Mouse (Mus musculus): ENCODE results near the gene Frmd4b. TPM values are rescaled to one million over a fixed set of nuclear protein-coding genes. Genes with fewer than 3 reads are reported as not detected.

The Frmd4b gene
- polyA plus RNA-seq, 1 experiment, result 15.4 TPM

GRCm38 (mm10) chr6:97576565-97577346 is 40.6 kb downstream of the Frmd4b start:
- TF ChIP-seq POLR2A (IDR thresholded peaks at IDR 0.05; ENCODE audit: borderline replicate concordance, control insufficient read depth, low read depth, low read length) (no peak), CTCF (IDR thresholded peaks at IDR 0.05; ENCODE audit: control insufficient read depth, insufficient read depth, low read length) (no peak)
- Histone ChIP-seq H3K4me3 (replicated peaks; ENCODE audit: control insufficient read depth, low read depth, low read length) (no peak overlapping the region), H3K27ac (ENCODE audit: control insufficient read depth, insufficient read depth, low read depth, low read length, poor library complexity) (no peak overlapping the region), H3K4me1 (ENCODE audit: control insufficient read depth, insufficient read depth, low read length) (no peaks in the 10 kb centered on the region)
- WGBS, result 63% methylated on average over 7 of the region's 7 CpGs

GRCm38 (mm10) chr6:97576096-97576495 is 41.2 kb downstream of the Frmd4b start:
- TF ChIP-seq POLR2A (IDR thresholded peaks at IDR 0.05; ENCODE audit: borderline replicate concordance, control insufficient read depth, low read depth, low read length), result no peak
- no peak for TF ChIP-seq CTCF (IDR thresholded peaks at IDR 0.05; ENCODE audit: control insufficient read depth, insufficient read depth, low read length)
- WGBS, result 75% methylated on average over 7 of the region's 7 CpGs
- no peak overlapping the region for H3K4me3 ChIP-seq (replicated peaks; ENCODE audit: control insufficient read depth, low read depth, low read length)
- H3K4me1 ChIP-seq (ENCODE audit: control insufficient read depth, insufficient read depth, low read length), result no peaks in the 10 kb centered on the region
- no peak overlapping the region for H3K27ac ChIP-seq (ENCODE audit: control insufficient read depth, insufficient read depth, low read depth, low read length, poor library complexity)

- 73% methylated on average over 5 of the region's 5 CpGs for WGBS
- Histone ChIP-seq H3K27ac (ENCODE audit: control insufficient read depth, insufficient read depth, low read depth, low read length, poor library complexity) (no peak overlapping the region), H3K4me1 (ENCODE audit: control insufficient read depth, insufficient read depth, low read length) (no peaks in the 10 kb centered on the region), H3K4me3 (replicated peaks; ENCODE audit: control insufficient read depth, low read depth, low read length) (no peak overlapping the region)
- TF ChIP-seq POLR2A (IDR thresholded peaks at IDR 0.05; ENCODE audit: borderline replicate concordance, control insufficient read depth, low read depth, low read length) (no peak), CTCF (IDR thresholded peaks at IDR 0.05; ENCODE audit: control insufficient read depth, insufficient read depth, low read length) (no peak)
Measured at GRCm38 (mm10) chr6:97574973-97575372, 42.4 kb downstream of the Frmd4b start.

GRCm38 (mm10) chr6:97572226-97572625 is 45.1 kb downstream of the Frmd4b start:
- no peak overlapping the region for H3K27ac ChIP-seq (ENCODE audit: control insufficient read depth, insufficient read depth, low read depth, low read length, poor library complexity)
- TF ChIP-seq CTCF (IDR thresholded peaks at IDR 0.05; ENCODE audit: control insufficient read depth, insufficient read depth, low read length) (no peak), POLR2A (IDR thresholded peaks at IDR 0.05; ENCODE audit: borderline replicate concordance, control insufficient read depth, low read depth, low read length) (no peak)
- 75% methylated on average over 5 of the region's 5 CpGs for WGBS
- no peaks in the 10 kb centered on the region for H3K4me1 ChIP-seq (ENCODE audit: control insufficient read depth, insufficient read depth, low read length)
- no peak overlapping the region for H3K4me3 ChIP-seq (replicated peaks; ENCODE audit: control insufficient read depth, low read depth, low read length)

GRCm38 (mm10) chr6:97568538-97568937 is 48.8 kb downstream of the Frmd4b start:
- Histone ChIP-seq H3K4me3 (replicated peaks; ENCODE audit: control insufficient read depth, low read depth, low read length) (no peak overlapping the region), H3K27ac (ENCODE audit: control insufficient read depth, insufficient read depth, low read depth, low read length, poor library complexity) (no peak overlapping the region), H3K4me1 (ENCODE audit: control insufficient read depth, insufficient read depth, low read length) (no peaks in the 10 kb centered on the region)
- TF ChIP-seq CTCF (IDR thresholded peaks at IDR 0.05; ENCODE audit: control insufficient read depth, insufficient read depth, low read length) (no peak), POLR2A (IDR thresholded peaks at IDR 0.05; ENCODE audit: borderline replicate concordance, control insufficient read depth, low read depth, low read length) (no peak)
- 37% methylated on average over 6 of the region's 6 CpGs for WGBS

GRCm38 (mm10) chr6:97566746-97567145 is 50.6 kb downstream of the Frmd4b start:
- Histone ChIP-seq H3K27ac (ENCODE audit: control insufficient read depth, insufficient read depth, low read depth, low read length, poor library complexity) (no peak overlapping the region), H3K4me1 (ENCODE audit: control insufficient read depth, insufficient read depth, low read length) (no peaks in the 10 kb centered on the region), H3K4me3 (replicated peaks; ENCODE audit: control insufficient read depth, low read depth, low read length) (no peak overlapping the region)
- WGBS, result 64% methylated on average over 4 of the region's 4 CpGs
- TF ChIP-seq POLR2A (IDR thresholded peaks at IDR 0.05; ENCODE audit: borderline replicate concordance, control insufficient read depth, low read depth, low read length) (no peak), CTCF (IDR thresholded peaks at IDR 0.05; ENCODE audit: control insufficient read depth, insufficient read depth, low read length) (no peak)

- WGBS, result 79% methylated on average over 8 of the region's 8 CpGs
- no peak overlapping the region for H3K4me3 ChIP-seq (replicated peaks; ENCODE audit: control insufficient read depth, low read depth, low read length)
- TF ChIP-seq POLR2A (IDR thresholded peaks at IDR 0.05; ENCODE audit: borderline replicate concordance, control insufficient read depth, low read depth, low read length) (no peak), CTCF (IDR thresholded peaks at IDR 0.05; ENCODE audit: control insufficient read depth, insufficient read depth, low read length) (no peak)
- no peak overlapping the region for H3K27ac ChIP-seq (ENCODE audit: control insufficient read depth, insufficient read depth, low read depth, low read length, poor library complexity)
- no peaks in the 10 kb centered on the region for H3K4me1 ChIP-seq (ENCODE audit: control insufficient read depth, insufficient read depth, low read length)
Measured at GRCm38 (mm10) chr6:97557147-97557546, 60.2 kb downstream of the Frmd4b start.

GRCm38 (mm10) chr6:97555637-97556036 is 61.7 kb downstream of the Frmd4b start:
- no peaks in the 10 kb centered on the region for H3K4me1 ChIP-seq (ENCODE audit: control insufficient read depth, insufficient read depth, low read length)
- H3K27ac ChIP-seq (ENCODE audit: control insufficient read depth, insufficient read depth, low read depth, low read length, poor library complexity), result no peak overlapping the region
- no peak overlapping the region for H3K4me3 ChIP-seq (replicated peaks; ENCODE audit: control insufficient read depth, low read depth, low read length)
- WGBS, result 89% methylated on average over 7 of the region's 7 CpGs
- TF ChIP-seq CTCF (IDR thresholded peaks at IDR 0.05; ENCODE audit: control insufficient read depth, insufficient read depth, low read length) (no peak), POLR2A (IDR thresholded peaks at IDR 0.05; ENCODE audit: borderline replicate concordance, control insufficient read depth, low read depth, low read length) (no peak)

All from bone marrow, adult 2 months (tissue).